ENCODE assay signal across 32 mouse cellular contexts in the genomic region with DNA sequence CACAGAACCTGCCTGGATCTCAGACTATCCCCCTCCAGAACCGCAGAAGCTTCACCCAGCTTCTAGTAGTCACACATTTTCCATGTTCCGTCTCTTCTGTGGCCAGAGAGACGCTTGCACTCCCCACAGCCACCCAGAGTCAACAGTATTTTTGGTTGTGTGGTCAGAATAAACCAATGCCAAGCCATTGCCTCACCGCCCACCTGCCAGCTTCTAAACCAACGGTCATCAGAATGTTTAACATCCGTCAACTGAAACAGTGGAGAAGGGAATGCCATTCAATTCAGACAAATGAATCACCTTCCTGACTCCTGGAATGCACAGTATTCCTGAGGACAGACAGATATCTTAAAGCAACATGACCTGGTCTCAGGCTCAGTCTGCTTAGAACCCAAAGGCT. TPM values are rescaled to one million over a fixed set of nuclear protein-coding genes. Genes with fewer than 3 reads are reported as not detected.
DNase-seq lines count a peak whose midpoint lies in the region; ATAC-seq lines count a peak whose summit lies in the region.
"Had no signal": no experiment of that assay in that cellular context is flagged by ENCODE, and none has a peak within 500 bp of the region (broad histone marks: within the 10 kb centered on the region; RNA-seq: fewer than 3 reads in every experiment).

No protein-coding gene starts in this region.

- WGBS in forebrain, embryonic 11.5 days: 86% methylated on average over 6 of the region's 6 CpGs
- WGBS in forebrain, embryonic 10.5 days: 83% methylated on average over 6 of the region's 6 CpGs

- no peak overlapping the region for H3K4me2 ChIP-seq in forebrain, embryonic 11.5 days (ENCODE audit: low read depth, low read length, severe bottlenecking)
- H3K4me2 ChIP-seq: embryonic facial prominence, embryonic 13.5 days; forebrain, embryonic 15.5 days; heart, embryonic 11.5 days; hindbrain, embryonic 12.5 days; intestine, embryonic 15.5 days; limb, embryonic 15.5 days; liver, embryonic 13.5 days; lung, embryonic 14.5 days; midbrain, embryonic 15.5 days had no signal

- H3K4me3 ChIP-seq in forebrain, embryonic 11.5 days (ENCODE audit: low read depth, low read length): no peak overlapping the region
- H3K4me3 ChIP-seq in forebrain, embryonic 10.5 days: no peak overlapping the region
- H3K4me3 ChIP-seq: embryonic facial prominence, embryonic 13.5 days; forebrain, embryonic 15.5 days; hindbrain, embryonic 12.5 days; intestine, embryonic 15.5 days; limb, embryonic 10.5 days; limb, embryonic 15.5 days; liver, embryonic 13.5 days; midbrain, embryonic 10.5 days; midbrain, embryonic 15.5 days had no signal

- ATAC-seq in forebrain, embryonic 11.5 days (replicated peaks; ENCODE audit: low FRiP score): no peak
- ATAC-seq: forebrain, embryonic 15.5 days; hindbrain, postnatal 0 days; intestine, embryonic 15.5 days; midbrain, embryonic 15.5 days had no signal

- H3K4me1 ChIP-seq in forebrain, embryonic 11.5 days (replicated peaks; ENCODE audit: control insufficient read depth, insufficient read depth, low read length): no peaks in the 10 kb centered on the region
- H3K4me1 ChIP-seq in forebrain, embryonic 10.5 days: no peaks in the 10 kb centered on the region
- H3K4me1 ChIP-seq: embryonic facial prominence, embryonic 13.5 days; forebrain, embryonic 15.5 days; hindbrain, embryonic 12.5 days; limb, embryonic 10.5 days; limb, embryonic 15.5 days; liver, embryonic 13.5 days; midbrain, embryonic 10.5 days; midbrain, embryonic 15.5 days had no signal

- no peaks in the 10 kb centered on the region for H3K9me3 ChIP-seq in forebrain, embryonic 11.5 days (ENCODE audit: control insufficient read depth, low read length)
- no peaks in the 10 kb centered on the region for H3K9me3 ChIP-seq in forebrain, embryonic 10.5 days
- H3K9me3 ChIP-seq: forebrain, embryonic 15.5 days; hindbrain, embryonic 12.5 days; intestine, embryonic 15.5 days; limb, embryonic 10.5 days; limb, embryonic 15.5 days; liver, embryonic 13.5 days; midbrain, embryonic 10.5 days; midbrain, embryonic 15.5 days had no signal

- peak; percentile 18 for DNase-seq in forebrain, embryonic 11.5 days (ENCODE audit: low spot score)
- no peak for DNase-seq in forebrain, embryonic 10.5 days (ENCODE audit: extremely low spot score, low spot score)
- DNase-seq in 3134 (ENCODE audit: extremely low read depth, insufficient read length, low spot score): peak; percentile 59
- peak; percentile 5 for DNase-seq in NIH3T3 (ENCODE audit: low read depth)
- peak; percentile 31 for DNase-seq in lung, postnatal 36 days
- no peak for DNase-seq in kidney, postnatal 14 days
- no peak for DNase-seq in spleen, postnatal 10 days (ENCODE audit: low spot score in 2 of 2)
- no peak for DNase-seq in ovary, adult 18-20 months (ENCODE audit: low spot score)
- DNase-seq: adrenal gland, postnatal 14 days; cerebellum, adult 11 months; cerebellum, adult 9-10 months; gastrocnemius, postnatal 25 days; heart, adult 18-20 months; heart, postnatal 36 days; kidney, adult 2 months; kidney, postnatal 10 days; layer of hippocampus, adult 9-11 months; liver, embryonic 13.5 days; lung, embryonic 14.5 days; thymus, adult 2 months; thymus, postnatal 36 days had no signal

- no peaks in the 10 kb centered on the region for H3K36me3 ChIP-seq in forebrain, embryonic 11.5 days (ENCODE audit: control insufficient read depth, insufficient read depth, low read length)
- no peaks in the 10 kb centered on the region for H3K36me3 ChIP-seq in forebrain, embryonic 10.5 days (replicated peaks)
- H3K36me3 ChIP-seq: embryonic facial prominence, embryonic 13.5 days; forebrain, embryonic 15.5 days; hindbrain, embryonic 12.5 days; intestine, embryonic 15.5 days; limb, embryonic 10.5 days; limb, embryonic 15.5 days; liver, embryonic 13.5 days; midbrain, embryonic 10.5 days; midbrain, embryonic 15.5 days had no signal

- H3K27me3 ChIP-seq in forebrain, embryonic 11.5 days (ENCODE audit: control insufficient read depth, insufficient read depth, low read length): no peaks in the 10 kb centered on the region
- H3K27me3 ChIP-seq in forebrain, embryonic 10.5 days (ENCODE audit: poor library complexity, severe bottlenecking): no peaks in the 10 kb centered on the region
- H3K27me3 ChIP-seq: CH12.LX; embryonic facial prominence, embryonic 13.5 days; forebrain, embryonic 15.5 days; hindbrain, embryonic 12.5 days; intestine, embryonic 15.5 days; limb, embryonic 15.5 days; liver, embryonic 13.5 days; midbrain, embryonic 15.5 days had no signal

- H3K27ac ChIP-seq in forebrain, embryonic 11.5 days (ENCODE audit: low read depth, low read length): no peak overlapping the region
- no peak overlapping the region for H3K27ac ChIP-seq in forebrain, embryonic 10.5 days
- H3K27ac ChIP-seq: forebrain, embryonic 15.5 days; hindbrain, embryonic 12.5 days; hindbrain, postnatal 0 days; intestine, embryonic 15.5 days; limb, embryonic 10.5 days; limb, embryonic 15.5 days; liver, embryonic 13.5 days; midbrain, embryonic 10.5 days; midbrain, embryonic 15.5 days had no signal

- H3K9ac ChIP-seq in forebrain, embryonic 11.5 days (ENCODE audit: low read length): no peak overlapping the region
- H3K9ac ChIP-seq: embryonic facial prominence, embryonic 13.5 days; forebrain, embryonic 15.5 days; hindbrain, embryonic 12.5 days; intestine, embryonic 15.5 days; limb, embryonic 15.5 days; liver, embryonic 13.5 days; lung, embryonic 14.5 days; midbrain, embryonic 15.5 days had no signal

RNA-seq across cellular contexts. Expression of gene Ripk4, which starts 47.0 kb away (rescaled TPM):
- polyA plus RNA-seq in forebrain, embryonic 11.5 days (2014; fragmentation: Nextera tagmentation; extraction: Ambion mirVana): 1.6 and 1.7 TPM in 2 replicates
- 3.5 and 3.6 TPM in 2 replicates for polyA plus RNA-seq in forebrain, embryonic 10.5 days (2016; fragmentation: Nextera tagmentation; extraction: Ambion mirVana)

Comparison
In these comparisons a context has a peak if more than half of its experiments do, and no peak if none do; other contexts are left out.
1. DNase-seq: peak in forebrain, embryonic 11.5 days (single experiment), 3134 (single experiment), NIH3T3 (single experiment) and lung, postnatal 36 days (single experiment); none in forebrain, embryonic 10.5 days (single experiment), kidney, postnatal 14 days (single experiment), spleen, postnatal 10 days (0 of 2) and ovary, adult 18-20 months (single experiment).